Mouse (Mus musculus) neutrophil, adult 5-6 weeks (primary cell): ENCODE data around the gene Cic. TPM values are rescaled to one million over a fixed set of nuclear protein-coding genes. Genes with fewer than 3 reads are reported as not detected.

Experiments
- ATAC-seq: fragments of 151-379, 151-347 bp; 2 replicates; pipeline ENCODE4 v1.8.0; 2017; ENCODE audit warnings: mild to moderate bottlenecking, moderate TSS enrichment; ENCODE audit not compliant: insufficient number of reproducible peaks, poor library complexity, low FRiP score, severe bottlenecking; ENCODE audit errors: extremely low read depth
- total RNA-seq: library from RNA; stranded (forward); fragments of 200-1000 nt; gene quantifications from 2 replicates; pipeline ENCODE4 v1.2.3, GENCODE M21; 2017

The Cic gene
- total RNA-seq, 1 experiment from 2014 or later: 163 TPM

GRCm38 (mm10) chr7:25279076-25279860 is 11.8 kb downstream of the Cic start:
- ATAC-seq: no peak

- no peak for ATAC-seq
These were observed 12.6 kb downstream of the Cic start for GRCm38 (mm10) chr7:25279861-25280791.

- ATAC-seq: no peak
These were observed 13.7 kb downstream of the Cic start for GRCm38 (mm10) chr7:25281166-25281733.

GRCm38 (mm10) chr7:25281734-25282601 is 14.5 kb downstream of the Cic start:
- ATAC-seq: peak; percentile 64

- ATAC-seq: no peak
These were observed 15.3 kb downstream of the Cic start for GRCm38 (mm10) chr7:25282731-25283211.

GRCm38 (mm10) chr7:25283637-25284036 is 16.1 kb downstream of the Cic start:
- ATAC-seq: no peak

- ATAC-seq: no peak
These were observed 16.7 kb downstream of the Cic start for GRCm38 (mm10) chr7:25284171-25284570.

GRCm38 (mm10) chr7:25284766-25285165 is 17.3 kb downstream of the Cic start:
- no peak for ATAC-seq

- no peak for ATAC-seq
These were observed 18.2 kb downstream of the Cic start for GRCm38 (mm10) chr7:25285511-25286238.

- no peak for ATAC-seq
These were observed 19.5 kb downstream of the Cic start for GRCm38 (mm10) chr7:25286989-25287388.

- no peak for ATAC-seq
These were observed 20.5 kb downstream of the Cic start for GRCm38 (mm10) chr7:25288011-25288410.

- no peak for ATAC-seq
These were observed 21.2 kb downstream of the Cic start for GRCm38 (mm10) chr7:25288721-25289120.

- no peak for ATAC-seq
These were observed 22.4 kb downstream of the Cic start for GRCm38 (mm10) chr7:25289925-25290324.

GRCm38 (mm10) chr7:25290463-25290862 is 23.0 kb downstream of the Cic start:
- no peak for ATAC-seq

- ATAC-seq: no peak
These were observed 23.4 kb downstream of the Cic start for GRCm38 (mm10) chr7:25290911-25291310.

GRCm38 (mm10) chr7:25292107-25292506 is 24.6 kb downstream of the Cic start:
- no peak for ATAC-seq

GRCm38 (mm10) chr7:25293191-25293739 is 25.8 kb downstream of the Cic start:
- no peak for ATAC-seq

- no peak for ATAC-seq
These were observed 27.0 kb downstream of the Cic start for GRCm38 (mm10) chr7:25294495-25294894.
